Mouse (Mus musculus): ENCODE data around the gene Gm5726.
"Not testable (repeated sequence)": the region's sequence is repeated elsewhere in the genome, so short reads cannot be mapped to it uniquely, and the experiment has no call there.

The Gm5726 gene

DNA sequence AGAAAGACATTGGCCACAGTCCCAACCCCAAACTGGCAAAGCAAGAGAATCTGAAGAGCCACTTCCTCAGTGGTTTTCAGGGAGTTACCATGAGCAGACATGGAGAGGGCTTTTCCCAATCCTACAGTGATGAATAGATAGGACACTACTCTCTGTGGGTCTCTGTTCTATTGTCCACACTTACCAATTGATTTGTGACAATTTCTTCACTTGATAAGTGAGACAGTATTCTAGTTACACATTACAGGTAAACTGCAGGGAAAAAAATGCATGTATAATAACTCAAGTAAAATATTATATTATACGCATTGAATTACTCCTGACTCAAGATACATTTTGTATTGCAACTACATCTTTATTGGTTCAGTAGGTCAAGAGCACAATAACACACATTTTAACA is at the start of gene Gm5726:
Gene Gm5726 (minus strand): TSS at position 101 of the 400 bp plus-strand sequence.
- H3K36me3 ChIP-seq (ENCODE audit: insufficient read depth, low read length); H3K27me3 ChIP-seq (ENCODE audit: insufficient read depth, low read length); H3K4me3 ChIP-seq (replicated peaks; ENCODE audit: low read length); H3K9me3 ChIP-seq (ENCODE audit: low read length); H3K4me1 ChIP-seq (replicated peaks; ENCODE audit: low read depth, low read length): not testable (repeated sequence)

DNA sequence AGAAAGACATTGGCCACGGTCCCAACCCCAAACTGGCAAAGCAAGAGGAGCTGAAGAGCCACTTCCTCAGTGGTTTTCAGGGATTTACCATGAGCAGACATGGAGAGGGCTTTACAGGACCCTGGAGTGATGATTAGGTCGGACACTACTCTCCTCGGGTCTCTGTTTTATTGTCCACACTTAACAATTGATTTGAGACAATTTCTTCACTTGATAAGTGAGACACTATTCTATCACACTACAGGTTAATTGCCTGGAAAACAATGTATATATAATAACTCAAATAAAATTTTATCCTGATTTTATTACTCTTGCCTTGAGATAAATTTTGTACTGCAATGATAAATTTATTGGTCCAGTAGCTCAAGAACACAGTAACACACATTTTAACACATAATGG is 30.6 kb upstream of the Gm5726 start, which contains the start of gene Gm4141:
Gene Gm4141 (minus strand): TSS at position 101 of the 400 bp plus-strand sequence.
- not testable (repeated sequence) for H3K9me3 ChIP-seq (ENCODE audit: low read length)

DNA sequence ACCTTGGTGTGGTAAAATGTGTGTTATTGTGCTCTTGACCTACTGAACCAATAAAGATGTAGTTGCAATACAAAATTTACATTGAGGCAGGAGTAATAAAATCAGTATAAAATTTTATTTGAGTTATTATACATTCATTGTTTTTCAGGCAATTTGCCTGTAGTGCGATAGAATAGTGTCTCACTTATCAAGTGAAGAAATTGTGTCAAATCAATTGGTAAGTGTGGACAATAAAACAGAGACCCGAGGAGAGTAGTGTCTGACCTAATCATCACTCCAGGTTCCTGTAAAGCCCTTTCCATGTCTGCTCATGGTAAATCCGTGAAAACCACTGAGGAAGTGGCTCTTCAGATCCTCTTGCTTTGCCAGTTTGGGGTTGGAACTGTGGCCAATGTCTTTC is 12.0 kb downstream of the Gm5726 start, which contains the start of gene Vmn1r104:
Gene Vmn1r104 (plus strand): TSS at position 301 of the 400 bp plus-strand sequence.
- not testable (repeated sequence) for H3K4me3 ChIP-seq (replicated peaks; ENCODE audit: low read length); H3K4me1 ChIP-seq (replicated peaks; ENCODE audit: low read depth, low read length); H3K9me3 ChIP-seq (ENCODE audit: low read length); H3K27me3 ChIP-seq (ENCODE audit: insufficient read depth, low read length); H3K36me3 ChIP-seq (ENCODE audit: insufficient read depth, low read length)

More for the DNA sequence above, 30.6 kb upstream of the Gm5726 start, which contains the start of gene Gm4141:
- not testable (repeated sequence) for H3K36me3 ChIP-seq (ENCODE audit: insufficient read depth, low read length); H3K27me3 ChIP-seq (ENCODE audit: insufficient read depth, low read length); H3K4me3 ChIP-seq (replicated peaks; ENCODE audit: low read length); H3K4me1 ChIP-seq (replicated peaks; ENCODE audit: low read depth, low read length)

DNA sequence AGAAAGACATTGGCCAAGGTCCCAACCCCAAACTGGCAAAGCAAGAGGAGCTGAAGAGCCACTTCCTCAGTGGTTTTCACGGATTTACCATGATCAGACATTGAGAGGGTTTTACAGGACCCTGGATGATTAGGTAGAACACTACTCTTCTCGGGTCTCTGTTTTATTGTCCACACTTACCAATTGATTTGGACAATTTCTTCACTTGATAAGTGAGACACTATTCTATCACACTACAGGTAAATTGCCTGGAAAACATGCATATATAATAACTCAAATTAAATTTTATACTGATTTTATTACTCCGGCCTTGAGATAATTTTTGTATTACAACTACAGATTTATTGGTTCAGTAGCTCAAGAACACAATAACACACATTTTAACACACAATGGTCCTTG is 35.1 kb downstream of the Gm5726 start, which contains the start of gene Vmn1r103:
Gene Vmn1r103 (minus strand): TSS at position 101 of the 400 bp plus-strand sequence.
- H3K4me1 ChIP-seq (replicated peaks; ENCODE audit: low read depth, low read length); H3K4me3 ChIP-seq (replicated peaks; ENCODE audit: low read length); H3K9me3 ChIP-seq (ENCODE audit: low read length); H3K27me3 ChIP-seq (ENCODE audit: insufficient read depth, low read length); H3K36me3 ChIP-seq (ENCODE audit: insufficient read depth, low read length): not testable (repeated sequence)

All from E14TG2a.4 (cell line).